Mouse (Mus musculus): ENCODE results near the gene Srgap3. TPM values are rescaled to one million over a fixed set of nuclear protein-coding genes. Genes with fewer than 3 reads are reported as not detected.

Gene Srgap3
- total and polyA plus RNA-seq, 2 experiments from 2014 or later, result 0.33 TPM; not detected in 1

GRCm38 (mm10) chr6:112907887-112908584 is 39.0 kb downstream of the Srgap3 start:
- no peak overlapping the region for H3K9ac ChIP-seq (replicated peaks; ENCODE audit: low read depth, low read length)
- H3K4me1 ChIP-seq (ENCODE audit: control insufficient read depth, insufficient read depth), result no peaks in the 10 kb centered on the region
- WGBS, result 24% methylated on average over 8 of the region's 8 CpGs
- no peaks in the 10 kb centered on the region for H3K9me3 ChIP-seq (replicated peaks; ENCODE audit: control insufficient read depth, low read length)
- 0 out of 2 replicates have a peak, but pooled peaks cover 4% of the 10 kb centered on the region for H3K27me3 ChIP-seq (ENCODE audit: control insufficient read depth, insufficient read depth, low read length)
- TF ChIP-seq EP300 (IDR thresholded peaks at IDR 0.05; ENCODE audit: low read depth), result no peak
- no peak for TF ChIP-seq CTCF (IDR thresholded peaks at IDR 0.05; ENCODE audit: low read depth)
- no peak for ATAC-seq (ENCODE audit: insufficient read depth, low read depth)
- no peak overlapping the region for H3K4me3 ChIP-seq (ENCODE audit: low read depth, low read length)
- H3K4me2 ChIP-seq (ENCODE audit: low read depth, low read length), result no peak overlapping the region
- H3K36me3 ChIP-seq (replicated peaks; ENCODE audit: control insufficient read depth, insufficient read depth, low read length), result no peaks in the 10 kb centered on the region
- H3K27ac ChIP-seq (ENCODE audit: low read depth), result no peak overlapping the region
- no peak for DNase-seq (ENCODE audit: low spot score)

GRCm38 (mm10) chr6:112903796-112904195 is 43.3 kb downstream of the Srgap3 start:
- WGBS, result 87% methylated on average over 5 of the region's 5 CpGs
- H3K27ac ChIP-seq (ENCODE audit: low read depth), result no peak overlapping the region
- no peak overlapping the region for H3K9ac ChIP-seq (replicated peaks; ENCODE audit: low read depth, low read length)
- no peak for ATAC-seq (ENCODE audit: insufficient read depth, low read depth)
- DNase-seq (ENCODE audit: low spot score), result no peak
- no peak for TF ChIP-seq CTCF (IDR thresholded peaks at IDR 0.05; ENCODE audit: low read depth)
- TF ChIP-seq EP300 (IDR thresholded peaks at IDR 0.05; ENCODE audit: low read depth), result no peak
- no peak overlapping the region for H3K4me3 ChIP-seq (ENCODE audit: low read depth, low read length)
- H3K9me3 ChIP-seq (replicated peaks; ENCODE audit: control insufficient read depth, low read length), result no peaks in the 10 kb centered on the region
- no peaks in the 10 kb centered on the region for H3K36me3 ChIP-seq (replicated peaks; ENCODE audit: control insufficient read depth, insufficient read depth, low read length)
- 0 out of 2 replicates have a peak, but pooled peaks cover 4% of the 10 kb centered on the region for H3K27me3 ChIP-seq (ENCODE audit: control insufficient read depth, insufficient read depth, low read length)
- no peak overlapping the region for H3K4me2 ChIP-seq (ENCODE audit: low read depth, low read length)
- H3K4me1 ChIP-seq (ENCODE audit: control insufficient read depth, insufficient read depth), result no peaks in the 10 kb centered on the region

- H3K4me2 ChIP-seq (ENCODE audit: low read depth, low read length), result no peak overlapping the region
- H3K9ac ChIP-seq (replicated peaks; ENCODE audit: low read depth, low read length), result no peak overlapping the region
- no peak for DNase-seq (ENCODE audit: low spot score)
- no peaks in the 10 kb centered on the region for H3K9me3 ChIP-seq (replicated peaks; ENCODE audit: control insufficient read depth, low read length)
- ATAC-seq (ENCODE audit: insufficient read depth, low read depth), result no peak
- TF ChIP-seq EP300 (IDR thresholded peaks at IDR 0.05; ENCODE audit: low read depth) (no peak), CTCF (IDR thresholded peaks at IDR 0.05; ENCODE audit: low read depth) (no peak)
- H3K27me3 ChIP-seq (ENCODE audit: control insufficient read depth, insufficient read depth, low read length), result 0 out of 2 replicates have a peak, but pooled peaks cover 4% of the 10 kb centered on the region
- no peaks in the 10 kb centered on the region for H3K4me1 ChIP-seq (ENCODE audit: control insufficient read depth, insufficient read depth)
- WGBS, result 29% methylated on average over 7 of the region's 7 CpGs
- no peak overlapping the region for H3K4me3 ChIP-seq (ENCODE audit: low read depth, low read length)
- no peak overlapping the region for H3K27ac ChIP-seq (ENCODE audit: low read depth)
- H3K36me3 ChIP-seq (replicated peaks; ENCODE audit: control insufficient read depth, insufficient read depth, low read length), result no peaks in the 10 kb centered on the region
Measured at GRCm38 (mm10) chr6:112903226-112903625, 43.8 kb downstream of the Srgap3 start.

GRCm38 (mm10) chr6:112902791-112903190 is 44.3 kb downstream of the Srgap3 start:
- no peak overlapping the region for H3K9ac ChIP-seq (replicated peaks; ENCODE audit: low read depth, low read length)
- H3K4me1 ChIP-seq (ENCODE audit: control insufficient read depth, insufficient read depth), result no peaks in the 10 kb centered on the region
- ATAC-seq (ENCODE audit: insufficient read depth, low read depth) (no peak), DNase-seq (ENCODE audit: low spot score) (no peak)
- 0 out of 2 replicates have a peak, but pooled peaks cover 4% of the 10 kb centered on the region for H3K27me3 ChIP-seq (ENCODE audit: control insufficient read depth, insufficient read depth, low read length)
- WGBS, result 15% methylated on average over 4 of the region's 4 CpGs
- no peaks in the 10 kb centered on the region for H3K9me3 ChIP-seq (replicated peaks; ENCODE audit: control insufficient read depth, low read length)
- no peak overlapping the region for H3K27ac ChIP-seq (ENCODE audit: low read depth)
- no peak for TF ChIP-seq EP300 (IDR thresholded peaks at IDR 0.05; ENCODE audit: low read depth)
- no peak for TF ChIP-seq CTCF (IDR thresholded peaks at IDR 0.05; ENCODE audit: low read depth)
- no peak overlapping the region for H3K4me2 ChIP-seq (ENCODE audit: low read depth, low read length)
- no peak overlapping the region for H3K4me3 ChIP-seq (ENCODE audit: low read depth, low read length)
- H3K36me3 ChIP-seq (replicated peaks; ENCODE audit: control insufficient read depth, insufficient read depth, low read length), result no peaks in the 10 kb centered on the region

- ATAC-seq (ENCODE audit: insufficient read depth, low read depth) (no peak), DNase-seq (ENCODE audit: low spot score) (no peak)
- Histone ChIP-seq H3K9ac (replicated peaks; ENCODE audit: low read depth, low read length) (no peak overlapping the region), H3K9me3 (replicated peaks; ENCODE audit: control insufficient read depth, low read length) (no peaks in the 10 kb centered on the region), H3K4me1 (ENCODE audit: control insufficient read depth, insufficient read depth) (no peaks in the 10 kb centered on the region), H3K36me3 (replicated peaks; ENCODE audit: control insufficient read depth, insufficient read depth, low read length) (no peaks in the 10 kb centered on the region), H3K27ac (ENCODE audit: low read depth) (no peak overlapping the region), H3K27me3 (ENCODE audit: control insufficient read depth, insufficient read depth, low read length) (0 out of 2 replicates have a peak, but pooled peaks cover 4% of the 10 kb centered on the region), H3K4me3 (ENCODE audit: low read depth, low read length) (no peak overlapping the region), H3K4me2 (ENCODE audit: low read depth, low read length) (no peak overlapping the region)
- TF ChIP-seq EP300 (IDR thresholded peaks at IDR 0.05; ENCODE audit: low read depth) (no peak), CTCF (IDR thresholded peaks at IDR 0.05; ENCODE audit: low read depth) (no peak)
- 88% methylated on average over 6 of the region's 6 CpGs for WGBS
Measured at GRCm38 (mm10) chr6:112900306-112900705, 46.8 kb downstream of the Srgap3 start.
